Mouse (Mus musculus) forebrain, embryonic 16.5 days (tissue): ENCODE results near the gene Eva1c. TPM values are rescaled to one million over a fixed set of nuclear protein-coding genes. Genes with fewer than 3 reads are reported as not detected.

Experiments
- ATAC-seq: fragments of 200-750 bp; cut with Nextera tagmentation; 2 replicates; pipeline ENCODE4 v1.8.0; 2017; ENCODE audit warnings: mild to moderate bottlenecking, moderate library complexity
- H3K27ac ChIP-seq: fragments of 300-500 bp; sonication (generic); 2 replicates; pipeline ENCODE4 v1.5.1; 2014; ENCODE audit warnings: low read length, control low read depth
- H3K27me3 ChIP-seq: fragments of 300-500 bp; sonication (generic); replicated peaks from 2 replicates; pipeline ENCODE4 v1.6.1; 2014; ENCODE audit warnings: low read length; ENCODE audit not compliant: control insufficient read depth, insufficient read depth
- H3K36me3 ChIP-seq: fragments of 300-500 bp; sonication (generic); 2 replicates; pipeline ENCODE4 v1.6.1; 2014; ENCODE audit not compliant: control insufficient read depth, insufficient read depth
- H3K4me1 ChIP-seq: fragments of 300-500 bp; sonication (generic); replicated peaks from 2 replicates; pipeline ENCODE4 v1.6.1; 2014; ENCODE audit warnings: low read length; ENCODE audit not compliant: control insufficient read depth, insufficient read depth
- H3K4me2 ChIP-seq: fragments of 300-500 bp; sonication (generic); 2 replicates; pipeline ENCODE4 v1.6.1; 2014; ENCODE audit warnings: mild to moderate bottlenecking, low read length, control low read depth
- H3K4me3 ChIP-seq: fragments of 300-500 bp; sonication (generic); replicated peaks from 2 replicates; pipeline ENCODE4 v1.5.1; 2014; ENCODE audit warnings: mild to moderate bottlenecking, low read length, control low read depth
- H3K9ac ChIP-seq: fragments of 300-500 bp; sonication (generic); replicated peaks from 2 replicates; pipeline ENCODE4 v1.6.1; 2014; ENCODE audit warnings: low read depth, low read length, control low read depth
- H3K9me3 ChIP-seq: fragments of 300-500 bp; sonication (generic); 2 replicates; pipeline ENCODE4 v1.6.1; 2016; ENCODE audit warnings: low read length; ENCODE audit not compliant: control insufficient read depth
- whole genome bisulfite sequencing: fragments of 180-500 bp; shearing (Covaris S2); extraction: QIAGEN DNeasy Blood & Tissue Kit; methylation state at CpG from one replicate; pipeline ENCODE4 v1.1.7; 2014; 5-methylcytosine and 5-hydroxymethylcytosine counted together
- polyA plus RNA-seq: library from polyadenylated mRNA; unstranded; fragments of >200 nt; fragmentation: Nextera tagmentation; extraction: Ambion mirVana; gene quantifications from 2 replicates; pipeline ENCODE4 v1.2.1, GENCODE M21; 2015

Gene Eva1c
- polyA plus RNA-seq, 1 experiment from 2014 or later: 5.9 TPM

DNA sequence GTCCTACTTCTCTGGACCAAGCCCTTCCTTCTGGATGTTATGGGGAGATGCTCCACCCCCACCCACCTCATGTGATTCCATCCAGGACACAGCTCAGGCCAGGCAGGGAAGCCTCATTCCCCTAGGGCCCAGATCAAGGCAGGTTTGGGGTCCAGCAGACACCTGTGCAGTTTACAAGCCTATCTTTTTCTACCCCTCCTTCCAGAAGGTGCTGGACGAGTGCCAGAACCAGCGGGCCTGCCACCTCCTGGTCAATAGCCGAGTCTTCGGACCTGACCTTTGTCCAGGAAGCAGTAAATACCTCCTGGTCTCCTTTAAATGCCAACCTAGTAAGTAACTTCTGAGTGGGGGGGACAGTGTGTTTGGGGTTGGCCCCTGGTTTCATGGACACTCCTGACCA lies 42.8 kb downstream of the Eva1c start:
- Histone ChIP-seq H3K4me1 (peaks cover 16% of the 10 kb centered on the region), H3K27me3 (no peaks in the 10 kb centered on the region), H3K4me3 (no peak overlapping the region), H3K36me3 (no peaks in the 10 kb centered on the region), H3K9me3 (no peaks in the 10 kb centered on the region), H3K4me2 (no peak overlapping the region), H3K9ac (no peak overlapping the region), H3K27ac (no peak overlapping the region)
- 84% methylated on average over 4 of the region's 4 CpGs for WGBS
- no peak for ATAC-seq

DNA sequence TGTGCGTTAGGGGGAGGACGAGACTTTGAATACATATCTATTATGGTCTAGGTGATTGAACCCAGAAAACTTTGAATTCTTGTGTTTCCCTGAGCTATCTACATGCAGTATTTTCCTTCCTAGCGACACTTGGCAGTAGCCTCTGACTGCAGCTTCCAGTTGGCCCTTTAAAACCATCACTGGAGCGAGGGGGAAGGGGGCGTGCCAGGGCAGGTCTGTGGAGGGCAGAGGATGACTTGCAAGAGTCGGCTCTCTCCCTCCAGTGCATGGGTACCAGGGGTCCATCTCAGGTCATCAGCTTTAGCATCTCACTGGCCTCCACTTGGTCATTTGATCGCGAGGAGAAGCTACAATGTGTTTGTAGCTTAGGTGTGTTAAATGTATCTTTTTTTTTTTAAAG lies 46.4 kb downstream of the Eva1c start:
- WGBS: 72% methylated on average over 8 of the region's 8 CpGs
- Histone ChIP-seq H3K4me3 (no peak overlapping the region), H3K36me3 (no peaks in the 10 kb centered on the region), H3K4me2 (no peak overlapping the region), H3K27ac (no peak overlapping the region), H3K27me3 (no peaks in the 10 kb centered on the region), H3K4me1 (peaks cover 4% of the 10 kb centered on the region; the same call in 1 of the 2 replicates), H3K9me3 (no peaks in the 10 kb centered on the region), H3K9ac (no peak overlapping the region)
- ATAC-seq: no peak

DNA sequence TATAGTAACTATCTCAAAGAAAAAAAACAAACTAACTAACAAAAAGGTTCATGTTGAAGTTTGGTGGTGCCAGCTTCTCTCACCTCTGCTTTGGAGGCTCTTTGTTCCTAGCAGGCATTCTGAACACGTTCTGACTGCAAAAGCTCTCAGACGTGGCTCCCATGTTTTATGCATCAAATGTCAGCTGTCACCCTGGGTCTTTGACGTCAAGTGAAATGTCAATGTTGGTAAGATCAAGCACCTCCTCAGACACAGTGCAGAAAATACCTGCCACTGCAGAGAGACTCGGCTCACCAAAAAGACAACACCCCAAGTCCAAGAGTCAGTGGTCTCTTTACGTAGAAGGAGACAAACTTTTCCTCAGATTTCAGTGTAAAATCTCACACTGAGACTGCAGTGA lies 48.0 kb downstream of the Eva1c start:
- H3K36me3 ChIP-seq: no peaks in the 10 kb centered on the region
- 52% methylated on average over 5 of the region's 5 CpGs for WGBS
- H3K4me2 ChIP-seq: no peak overlapping the region
- H3K27me3 ChIP-seq: no peaks in the 10 kb centered on the region
- no peaks in the 10 kb centered on the region for H3K4me1 ChIP-seq
- H3K27ac ChIP-seq: no peak overlapping the region
- ATAC-seq: no peak
- H3K9me3 ChIP-seq: no peaks in the 10 kb centered on the region
- no peak overlapping the region for H3K4me3 ChIP-seq
- no peak overlapping the region for H3K9ac ChIP-seq

DNA sequence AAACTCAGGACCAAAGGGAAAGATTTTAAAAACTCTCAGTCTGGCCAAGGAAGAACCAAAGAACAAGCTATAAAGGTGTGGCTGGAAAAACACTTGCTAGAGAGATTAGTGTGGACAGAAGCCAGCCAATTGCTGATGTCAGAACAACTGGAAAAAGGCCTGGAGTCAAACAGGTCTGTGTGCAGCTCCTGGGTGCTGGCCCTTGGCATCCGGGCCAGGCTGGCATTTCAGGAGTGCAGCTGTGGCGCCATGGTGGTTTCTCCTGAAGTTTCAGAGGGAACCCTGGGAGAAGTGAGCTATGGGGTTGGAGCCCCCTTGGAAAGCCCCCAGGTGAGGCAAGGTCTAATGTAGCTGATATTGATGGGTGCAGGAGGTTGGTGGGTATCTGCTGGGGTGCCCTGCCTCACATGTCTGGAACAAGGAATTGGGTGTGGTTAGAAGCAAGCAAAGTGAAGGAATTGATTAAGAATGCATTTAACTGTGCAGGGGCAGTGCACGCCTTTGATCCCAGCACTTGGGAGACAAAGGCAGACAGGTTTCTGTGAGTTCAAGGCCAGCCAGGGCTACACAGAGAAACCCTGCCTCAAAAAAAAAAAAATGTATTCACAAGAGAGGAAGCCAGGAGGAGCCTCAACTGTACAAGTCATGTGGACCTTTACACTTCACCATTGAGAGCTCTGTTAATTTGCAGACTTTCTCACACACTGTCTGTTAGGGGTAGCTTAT lies 51.8 kb downstream of the Eva1c start:
- Histone ChIP-seq H3K9ac (no peak overlapping the region), H3K4me3 (no peak overlapping the region), H3K36me3 (no peaks in the 10 kb centered on the region), H3K4me2 (no peak overlapping the region), H3K27me3 (no peaks in the 10 kb centered on the region), H3K4me1 (peaks cover 8% of the 10 kb centered on the region), H3K9me3 (no peaks in the 10 kb centered on the region), H3K27ac (no peak overlapping the region)
- WGBS: 95% methylated on average over 3 of the region's 3 CpGs
- no peak for ATAC-seq

DNA sequence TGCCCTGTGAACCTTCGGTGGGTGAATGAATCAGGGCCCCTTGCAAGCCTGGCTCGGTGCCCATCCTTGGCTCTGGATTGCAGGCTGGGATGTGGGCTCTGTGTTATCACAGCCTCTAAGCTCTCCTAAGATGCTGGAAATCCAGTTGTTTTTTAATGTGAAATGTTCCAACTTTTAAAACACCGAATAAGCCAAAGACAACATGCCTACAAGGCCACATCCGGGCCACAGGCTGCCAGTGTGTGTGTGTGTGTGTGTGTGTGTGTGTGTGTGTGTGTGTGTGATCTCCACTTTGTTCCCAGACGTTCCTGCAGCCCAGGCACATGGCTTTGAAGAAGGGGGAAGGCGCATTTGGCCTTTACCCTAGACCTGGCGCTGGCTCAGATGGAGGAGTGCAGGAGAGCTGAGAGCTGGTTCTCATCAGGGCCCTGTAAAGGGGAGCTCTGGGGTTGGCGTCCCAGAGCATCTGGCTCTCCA lies 56.0 kb downstream of the Eva1c start:
- 55% methylated on average over 8 of the region's 8 CpGs for WGBS
- Histone ChIP-seq H3K27me3 (no peaks in the 10 kb centered on the region), H3K4me2 (no peak overlapping the region), H3K4me1 (peaks cover 17% of the 10 kb centered on the region), H3K4me3 (no peak overlapping the region), H3K9me3 (no peaks in the 10 kb centered on the region), H3K36me3 (no peaks in the 10 kb centered on the region), H3K9ac (no peak overlapping the region), H3K27ac (no peak overlapping the region)
- ATAC-seq: peak; percentile 64

DNA sequence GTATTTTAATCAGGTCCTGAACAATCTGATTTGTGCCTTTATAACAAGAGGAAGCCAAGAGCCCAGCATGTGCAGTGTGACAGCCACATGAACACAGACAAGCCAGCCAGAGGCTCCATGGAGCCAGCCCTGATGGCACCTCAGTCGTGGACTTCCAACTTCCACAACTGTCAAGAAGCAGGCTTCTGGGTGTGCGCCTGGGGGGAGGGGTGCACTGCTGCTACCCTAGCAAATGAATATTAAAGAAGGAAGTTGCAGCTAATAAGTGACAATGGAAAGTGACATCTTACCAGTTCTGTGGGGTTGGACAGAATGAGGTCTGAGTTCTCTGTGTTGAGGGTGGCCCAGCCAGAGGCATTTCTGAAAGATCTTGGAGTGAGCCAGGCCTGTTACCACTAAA lies 58.8 kb downstream of the Eva1c start:
- H3K4me2 ChIP-seq: no peak overlapping the region
- no peaks in the 10 kb centered on the region for H3K27me3 ChIP-seq
- no peaks in the 10 kb centered on the region for H3K36me3 ChIP-seq
- H3K27ac ChIP-seq: no peak overlapping the region
- 70% methylated on average over 2 of the region's 2 CpGs for WGBS
- no peaks in the 10 kb centered on the region for H3K9me3 ChIP-seq
- no peak overlapping the region for H3K9ac ChIP-seq
- peaks cover 17% of the 10 kb centered on the region for H3K4me1 ChIP-seq
- no peak for ATAC-seq
- no peak overlapping the region for H3K4me3 ChIP-seq

DNA sequence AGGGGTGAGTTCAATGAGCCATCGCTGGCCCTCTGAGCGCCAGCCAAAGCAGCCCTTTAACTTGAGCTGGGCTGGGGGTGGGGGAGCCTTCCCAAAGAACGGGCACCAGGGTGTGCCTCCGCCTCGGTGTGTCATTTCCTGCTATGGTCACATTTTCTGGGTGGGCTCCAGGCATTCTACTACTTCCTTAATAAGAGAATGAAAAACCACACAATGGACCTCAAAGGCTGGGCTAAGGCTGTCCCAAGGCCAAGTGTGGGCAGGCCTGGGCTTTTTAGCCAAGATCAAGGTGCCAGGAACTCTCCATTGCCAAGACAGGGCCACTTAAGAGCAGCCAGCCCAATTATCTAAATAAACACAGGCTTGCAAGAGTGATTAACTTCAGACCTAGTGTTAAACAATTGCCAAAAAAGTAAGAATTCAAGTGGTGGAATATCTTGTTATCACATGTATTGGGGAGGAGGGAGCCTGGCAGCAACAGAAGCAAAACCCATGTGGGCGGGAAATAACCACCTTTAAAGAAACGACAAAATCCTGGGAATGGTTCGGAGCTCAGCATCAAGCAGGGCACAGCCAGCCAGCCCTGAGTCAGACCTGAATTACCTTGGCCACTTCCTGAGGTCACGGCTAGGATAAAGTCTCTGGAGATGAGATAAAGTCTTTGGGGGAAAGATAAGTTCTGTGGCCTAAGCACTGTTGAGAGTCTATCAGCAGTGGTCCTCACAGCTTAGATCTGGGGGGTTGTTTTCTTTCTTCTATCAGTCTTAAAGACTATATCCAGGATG lies 59.5 kb downstream of the Eva1c start:
- ATAC-seq: peak; percentile 38; the same call in 1 of the 2 replicates
- Histone ChIP-seq H3K4me1 (peaks cover 17% of the 10 kb centered on the region), H3K9me3 (no peaks in the 10 kb centered on the region), H3K4me2 (no peak overlapping the region), H3K27ac (no peak overlapping the region), H3K4me3 (no peak overlapping the region), H3K9ac (no peak overlapping the region), H3K36me3 (no peaks in the 10 kb centered on the region), H3K27me3 (no peaks in the 10 kb centered on the region)
- WGBS: 58% methylated on average over 9 of the region's 9 CpGs

DNA sequence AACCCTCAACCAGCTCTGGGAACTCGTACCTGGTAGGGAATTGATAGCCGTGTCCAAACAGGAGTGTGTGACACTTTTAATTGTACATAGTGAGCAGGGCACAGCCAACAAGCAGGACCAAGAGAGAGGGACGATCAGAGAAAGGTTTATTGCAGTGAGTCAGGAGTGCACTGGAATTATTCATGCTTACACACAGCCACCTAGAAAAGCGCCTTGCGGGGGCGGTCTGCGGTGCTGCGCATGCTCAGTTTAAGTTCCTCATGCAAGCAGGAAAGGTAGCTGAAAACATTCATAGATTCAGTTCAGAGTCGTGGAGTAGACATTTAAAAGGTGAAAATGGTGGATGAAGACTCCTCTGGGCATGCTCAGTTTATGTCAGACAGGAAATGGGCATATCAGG lies 64.2 kb downstream of the Eva1c start:
- Histone ChIP-seq H3K4me3 (no peak overlapping the region), H3K27me3 (no peaks in the 10 kb centered on the region), H3K4me2 (no peak overlapping the region), H3K4me1 (peaks cover 4% of the 10 kb centered on the region), H3K9me3 (no peaks in the 10 kb centered on the region), H3K9ac (no peak overlapping the region), H3K36me3 (no peaks in the 10 kb centered on the region), H3K27ac (no peak overlapping the region)
- no peak for ATAC-seq
- WGBS: 89% methylated on average over 9 of the region's 9 CpGs

DNA sequence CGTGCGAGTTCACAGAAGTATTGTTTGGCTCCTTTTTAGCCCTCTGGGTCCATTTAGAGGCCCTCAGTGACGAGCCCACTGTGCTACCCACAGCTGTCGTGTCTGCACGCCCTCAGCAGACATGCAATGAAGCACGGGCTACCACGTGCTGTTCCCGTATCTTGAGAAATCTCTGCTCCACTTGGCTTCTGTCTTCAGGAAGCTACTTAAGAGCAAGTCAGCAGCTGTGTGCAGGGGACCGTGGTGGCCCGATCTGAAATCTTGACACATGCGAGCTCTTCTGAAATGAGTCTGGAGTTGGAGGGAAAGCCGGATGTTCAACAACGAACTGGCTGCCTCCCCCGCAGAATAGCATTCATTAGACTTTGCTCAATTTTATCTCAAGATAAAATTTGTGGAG lies 65.1 kb downstream of the Eva1c start:
- Histone ChIP-seq H3K4me2 (no peak overlapping the region), H3K27ac (no peak overlapping the region), H3K27me3 (no peaks in the 10 kb centered on the region), H3K4me3 (no peak overlapping the region), H3K4me1 (peaks cover 2% of the 10 kb centered on the region; the same call in 1 of the 2 replicates), H3K9ac (no peak overlapping the region), H3K36me3 (no peaks in the 10 kb centered on the region), H3K9me3 (no peaks in the 10 kb centered on the region)
- 67% methylated on average over 14 of the region's 14 CpGs for WGBS
- no peak for ATAC-seq
